Mouse (Mus musculus) heart, embryonic 15.5 days (tissue): ENCODE measurements around the gene Gm11444. TPM values are rescaled to one million over a fixed set of nuclear protein-coding genes. Genes with fewer than 3 reads are reported as not detected.
A peak's percentile ranks its signal among the peaks of the same experiment; 100 is the strongest.

Experiments used
- ATAC-seq: fragments of 200-750 bp; cut with Nextera tagmentation; replicated peaks from 2 replicates; pipeline ENCODE4 v1.8.0; 2017; ENCODE audit warnings: low read depth, moderate TSS enrichment; ENCODE audit not compliant: insufficient number of reproducible peaks, insufficient read depth, low FRiP score
- H3K27ac ChIP-seq: fragments of 300-500 bp; sonication (generic); 2 replicates; pipeline ENCODE4 v1.5.1; 2015; ENCODE audit warnings: mild to moderate bottlenecking, inconsistent platforms
- H3K27me3 ChIP-seq: fragments of 300-500 bp; sonication (generic); 2 replicates; pipeline ENCODE4 v1.6.1; 2015; ENCODE audit warnings: inconsistent platforms
- H3K36me3 ChIP-seq: fragments of 300-500 bp; sonication (generic); 2 replicates; pipeline ENCODE4 v1.6.1; 2015; ENCODE audit warnings: mild to moderate bottlenecking, inconsistent platforms
- H3K4me1 ChIP-seq: fragments of 300-500 bp; sonication (generic); replicated peaks from 2 replicates; pipeline ENCODE4 v1.6.1; 2015; ENCODE audit warnings: inconsistent platforms
- H3K4me2 ChIP-seq: fragments of 300-500 bp; sonication (generic); 2 replicates; pipeline ENCODE4 v1.6.1; 2015; ENCODE audit warnings: inconsistent platforms, mild to moderate bottlenecking, moderate library complexity
- H3K4me3 ChIP-seq: fragments of 300-500 bp; sonication (generic); 2 replicates; pipeline ENCODE4 v1.5.1; 2015; ENCODE audit warnings: mild to moderate bottlenecking, inconsistent platforms
- H3K9ac ChIP-seq: fragments of 300-500 bp; sonication (generic); 2 replicates; pipeline ENCODE4 v1.6.1; 2015; ENCODE audit warnings: mild to moderate bottlenecking, inconsistent platforms
- H3K9me3 ChIP-seq: fragments of 300-500 bp; sonication (generic); replicated peaks from 2 replicates; pipeline ENCODE4 v1.6.1; 2016; ENCODE audit warnings: inconsistent platforms
- WGBS: fragments of 180-500 bp; shearing (Covaris S2); methylation state at CpG from one replicate; pipeline ENCODE4 v1.1.7; 2015; ENCODE audit warnings: mixed read lengths; 5-methylcytosine and 5-hydroxymethylcytosine counted together
- polyA plus RNA-seq: library from polyadenylated mRNA; unstranded; fragments of >200 nt; fragmentation: Nextera tagmentation; extraction: Ambion mirVana; gene quantifications from 2 replicates; pipeline ENCODE4 v1.2.1, GENCODE M21; 2015

The Gm11444 gene
- polyA plus RNA-seq, 1 experiment from 2014 or later, result not detected

GRCm38 (mm10) chr11:85840031-85840802, 9.9 kb downstream of the Gm11444 start:
- Histone ChIP-seq H3K4me1 (peaks cover 57% of the 10 kb centered on the region), H3K9me3 (no peaks in the 10 kb centered on the region), H3K27me3 (peaks cover 84% of the 10 kb centered on the region), H3K27ac (peak overlapping the region; percentile 0; the same call in 1 of the 2 replicates), H3K4me2 (peak overlapping the region; percentile 51), H3K36me3 (no peaks in the 10 kb centered on the region), H3K9ac (peak overlapping the region; percentile 39; the same call in 1 of the 2 replicates), H3K4me3 (peak overlapping the region; percentile 64)
- no peak for ATAC-seq
- 25% methylated on average over 27 of the region's 27 CpGs for WGBS

DNA sequence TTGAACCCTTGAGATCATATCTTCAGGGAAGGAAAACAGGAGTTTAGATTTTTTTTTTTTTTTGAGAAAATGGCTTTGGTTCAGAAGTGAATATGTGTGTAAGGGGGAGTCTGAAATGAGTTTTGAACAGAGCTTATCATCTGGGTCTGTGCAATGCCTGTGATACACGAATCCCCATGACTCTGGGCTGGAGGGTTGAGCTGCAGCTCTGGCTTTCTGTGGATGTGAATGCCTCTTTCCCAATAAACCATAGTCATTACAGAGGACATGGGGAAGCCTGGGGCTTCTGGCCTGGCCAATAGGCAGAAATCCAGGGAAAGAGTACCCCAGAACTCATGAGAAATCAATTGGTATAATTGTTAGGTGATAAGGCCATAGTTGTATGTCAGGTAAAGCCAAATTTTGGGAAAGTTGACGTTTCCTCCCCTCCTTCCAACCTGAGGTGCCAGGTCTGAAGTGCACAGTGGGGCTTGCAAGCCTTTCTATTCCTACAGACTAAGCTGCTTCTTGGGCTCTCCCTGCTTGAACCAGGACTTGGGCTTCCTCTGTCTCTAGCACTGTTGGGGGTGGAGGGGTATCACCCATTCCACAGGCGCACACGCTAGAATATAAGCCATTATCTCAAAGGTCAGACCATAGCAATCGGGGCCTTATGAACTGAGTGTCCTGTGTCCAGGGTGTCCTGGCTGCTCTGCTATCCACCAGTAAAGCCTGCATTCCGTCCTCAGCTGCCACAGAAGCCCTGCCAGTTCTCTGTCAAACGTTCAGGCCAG, 10.7 kb downstream of the Gm11444 start:
- Histone ChIP-seq H3K27me3 (peaks cover 86% of the 10 kb centered on the region), H3K4me1 (peaks cover 53% of the 10 kb centered on the region), H3K4me2 (peak overlapping the region; percentile 51; the same call in 1 of the 2 replicates), H3K4me3 (peak overlapping the region; percentile 64; the same call in 1 of the 2 replicates), H3K9me3 (no peaks in the 10 kb centered on the region), H3K9ac (no peak overlapping the region), H3K36me3 (no peaks in the 10 kb centered on the region), H3K27ac (peak overlapping the region; percentile 0; the same call in 1 of the 2 replicates)
- no peak for ATAC-seq
- 38% methylated on average over 7 of the region's 7 CpGs for WGBS

DNA sequence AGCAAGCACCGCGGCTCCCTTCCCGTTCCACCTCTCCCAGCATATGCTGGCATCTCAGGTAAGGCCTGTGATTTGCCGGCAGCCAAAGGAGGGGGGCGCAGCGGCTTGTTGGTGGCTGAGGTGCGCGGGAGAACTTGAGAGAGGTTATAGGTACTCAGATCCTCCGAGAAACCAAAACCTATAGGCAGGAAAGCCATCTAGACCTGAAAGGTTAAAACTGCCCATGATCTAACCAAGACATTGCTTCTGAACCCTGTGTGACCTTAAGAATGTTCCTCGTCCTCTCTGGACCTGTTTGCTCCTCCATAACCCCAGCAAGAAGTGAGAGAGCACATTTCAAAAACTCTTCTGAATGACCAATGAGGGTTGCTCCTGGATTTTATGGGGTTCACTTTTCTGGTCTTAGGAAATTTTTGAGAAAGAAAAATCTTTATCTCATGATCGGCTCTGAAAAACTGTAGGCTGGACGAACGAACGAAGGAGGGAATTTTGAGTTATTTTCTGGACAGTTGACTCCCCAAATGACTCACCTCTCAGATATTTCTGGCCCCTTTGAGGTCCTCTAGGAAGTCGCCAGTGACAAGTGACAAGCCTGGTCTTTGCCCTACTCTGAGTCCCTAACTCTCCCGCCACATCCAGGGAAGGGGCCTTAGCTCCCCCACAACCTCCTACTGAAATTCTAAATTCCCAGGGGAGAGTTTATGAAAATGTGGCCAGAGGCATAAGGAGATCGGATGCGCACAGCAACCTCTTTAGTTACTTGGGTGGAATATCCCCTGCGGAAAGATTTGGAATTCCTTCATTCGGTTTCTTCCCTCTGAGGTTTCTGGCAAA, 11.5 kb downstream of the Gm11444 start:
- H3K27ac ChIP-seq, result 0 out of 2 replicates have a peak overlapping the region, but pooled peaks have one; percentile 15
- H3K27me3 ChIP-seq, result peaks cover 94% of the 10 kb centered on the region
- WGBS, result 25% methylated on average over 20 of the region's 20 CpGs
- H3K4me1 ChIP-seq, result peaks cover 48% of the 10 kb centered on the region
- H3K4me2 ChIP-seq, result peak overlapping the region; percentile 59
- H3K9ac ChIP-seq, result peak overlapping the region; percentile 42
- H3K9me3 ChIP-seq, result no peaks in the 10 kb centered on the region
- no peaks in the 10 kb centered on the region for H3K36me3 ChIP-seq
- ATAC-seq, result no peak
- H3K4me3 ChIP-seq, result peak overlapping the region; percentile 63

DNA sequence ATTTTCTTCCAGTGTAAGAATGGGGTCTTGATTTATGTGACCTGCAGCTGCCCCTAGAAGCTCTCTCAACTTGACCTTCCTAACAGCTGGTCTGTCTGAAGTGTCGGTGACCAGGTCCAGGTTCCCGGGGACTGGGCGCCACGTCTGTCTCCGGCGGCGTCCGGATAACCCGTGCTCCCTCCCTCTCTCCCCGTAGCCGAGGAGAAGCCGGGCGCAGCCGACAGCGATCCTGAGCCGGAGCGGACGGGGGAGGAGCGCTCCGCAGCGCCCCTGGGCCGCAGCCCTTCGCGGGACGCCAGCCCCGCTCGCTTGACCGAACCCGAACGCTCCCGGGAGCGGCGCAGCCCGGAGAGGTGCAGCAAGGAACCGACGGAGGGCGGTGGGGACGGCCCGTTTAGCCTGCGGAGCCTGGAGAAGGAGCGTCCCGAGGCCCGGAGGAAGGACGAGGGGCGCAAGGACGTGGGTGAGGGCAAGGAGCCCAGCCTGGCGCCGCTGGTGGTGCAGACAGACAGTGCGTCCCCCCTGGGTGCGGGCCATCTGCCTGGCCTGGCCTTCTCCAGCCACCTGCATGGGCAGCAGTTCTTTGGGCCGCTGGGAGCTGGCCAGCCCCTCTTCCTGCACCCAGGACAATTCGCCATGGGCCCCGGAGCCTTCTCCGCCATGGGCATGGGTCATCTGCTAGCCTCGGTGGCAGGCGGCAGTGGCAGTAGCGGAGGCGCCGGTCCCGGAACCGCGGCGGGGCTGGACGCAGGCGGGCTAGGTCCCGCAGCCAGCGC, 12.3 kb downstream of the Gm11444 start:
- peaks cover 46% of the 10 kb centered on the region for H3K4me1 ChIP-seq
- H3K4me2 ChIP-seq, result peak overlapping the region; percentile 59
- H3K9me3 ChIP-seq, result no peaks in the 10 kb centered on the region
- peak overlapping the region; percentile 15; the same call in 1 of the 2 replicates for H3K27ac ChIP-seq
- H3K36me3 ChIP-seq, result no peaks in the 10 kb centered on the region
- peak overlapping the region; percentile 42 for H3K9ac ChIP-seq
- 5% methylated on average over 67 of the region's 67 CpGs for WGBS
- peaks cover 93% of the 10 kb centered on the region for H3K27me3 ChIP-seq
- ATAC-seq, result no peak
- H3K4me3 ChIP-seq, result peak overlapping the region; percentile 63

DNA sequence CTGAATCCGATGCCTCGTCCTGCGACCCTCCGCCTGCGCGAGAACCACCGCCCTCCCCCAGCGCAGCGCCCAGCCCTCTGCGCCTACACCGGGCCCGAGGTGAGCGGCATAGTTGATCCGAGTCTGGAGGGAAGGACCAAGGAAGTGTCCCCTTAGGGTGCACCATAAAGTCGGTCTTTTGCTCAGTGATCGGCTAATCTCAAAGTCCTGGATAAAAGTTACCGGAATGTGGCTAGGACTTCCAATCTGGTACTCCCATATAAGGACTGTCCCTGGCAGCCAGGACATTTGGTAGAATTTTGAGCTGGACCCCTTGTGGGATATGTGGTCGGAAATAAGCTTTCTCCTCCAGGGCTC, 12.9 kb downstream of the Gm11444 start:
- ATAC-seq, result no peak
- no peaks in the 10 kb centered on the region for H3K9me3 ChIP-seq
- peaks cover 93% of the 10 kb centered on the region for H3K27me3 ChIP-seq
- no peak overlapping the region; the same call in 1 of the 2 replicates for H3K27ac ChIP-seq
- H3K4me3 ChIP-seq, result peak overlapping the region; percentile 63
- H3K4me1 ChIP-seq, result peaks cover 46% of the 10 kb centered on the region
- H3K36me3 ChIP-seq, result no peaks in the 10 kb centered on the region
- H3K9ac ChIP-seq, result peak overlapping the region; percentile 42; the same call in 1 of the 2 replicates
- 8% methylated on average over 18 of the region's 18 CpGs for WGBS
- H3K4me2 ChIP-seq, result peak overlapping the region; percentile 59

GRCm38 (mm10) chr11:85836523-85837290, 13.4 kb downstream of the Gm11444 start:
- H3K4me2 ChIP-seq, result peak overlapping the region; percentile 96
- no peaks in the 10 kb centered on the region for H3K36me3 ChIP-seq
- peak overlapping the region; percentile 42 for H3K9ac ChIP-seq
- peak overlapping the region; percentile 63 for H3K4me3 ChIP-seq
- no peak for ATAC-seq
- H3K27me3 ChIP-seq, result peaks cover 97% of the 10 kb centered on the region
- H3K9me3 ChIP-seq, result no peaks in the 10 kb centered on the region
- peaks cover 50% of the 10 kb centered on the region for H3K4me1 ChIP-seq
- no peak overlapping the region for H3K27ac ChIP-seq
- WGBS, result 17% methylated on average over 32 of the region's 32 CpGs

GRCm38 (mm10) chr11:85835753-85836522, 14.2 kb downstream of the Gm11444 start:
- ATAC-seq, result no peak
- H3K4me2 ChIP-seq, result peak overlapping the region; percentile 96; the same call in 1 of the 2 replicates
- H3K9me3 ChIP-seq, result no peaks in the 10 kb centered on the region
- WGBS, result 34% methylated on average over 16 of the region's 16 CpGs
- H3K9ac ChIP-seq, result peak overlapping the region; percentile 14; the same call in 1 of the 2 replicates
- H3K27me3 ChIP-seq, result peaks cover 95% of the 10 kb centered on the region
- peaks cover 49% of the 10 kb centered on the region for H3K4me1 ChIP-seq
- peak overlapping the region; percentile 63 for H3K4me3 ChIP-seq
- H3K36me3 ChIP-seq, result no peaks in the 10 kb centered on the region
- no peak overlapping the region for H3K27ac ChIP-seq

DNA sequence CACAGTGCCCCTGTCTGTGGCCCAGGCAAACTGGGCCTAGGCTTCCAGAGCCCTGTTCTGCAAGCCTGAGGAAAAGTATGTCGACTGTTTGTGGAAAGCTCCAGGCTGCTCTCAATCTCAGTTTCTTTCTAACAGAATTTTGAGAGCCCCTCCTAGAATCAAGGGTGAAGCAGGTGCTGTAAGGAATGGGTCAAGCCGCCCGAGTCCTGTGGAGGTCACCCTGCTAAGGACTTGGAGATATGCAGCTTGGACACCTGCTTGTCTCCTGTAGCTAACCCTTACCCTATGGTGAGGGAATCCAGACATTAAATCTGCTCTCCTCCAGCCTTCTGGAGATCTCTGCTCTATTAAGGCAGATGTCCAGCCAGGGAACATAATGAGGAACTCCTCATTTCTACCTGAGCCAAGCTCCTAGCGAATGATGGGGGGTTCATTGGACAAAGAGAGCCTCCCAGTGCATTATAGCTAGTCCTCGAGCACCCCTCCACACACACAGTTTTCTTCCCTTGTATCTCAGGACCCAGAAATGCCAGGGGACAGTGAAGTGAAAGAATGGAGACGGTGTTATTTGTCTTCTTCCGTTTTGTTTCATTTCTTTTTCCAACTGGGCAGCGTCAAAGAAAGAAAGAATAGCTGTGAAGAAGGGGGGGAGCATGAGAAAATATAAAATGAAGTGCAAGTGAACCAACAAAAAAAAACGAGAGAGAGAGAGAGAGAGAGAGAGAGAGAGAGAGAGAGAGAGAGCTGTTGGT, 15.0 kb downstream of the Gm11444 start:
- no peak for ATAC-seq
- WGBS, result 33% methylated on average over 9 of the region's 9 CpGs
- no peaks in the 10 kb centered on the region for H3K36me3 ChIP-seq
- H3K4me2 ChIP-seq, result peak overlapping the region; percentile 96
- peak overlapping the region; percentile 11; the same call in 1 of the 2 replicates for H3K9ac ChIP-seq
- no peak overlapping the region for H3K27ac ChIP-seq
- no peaks in the 10 kb centered on the region for H3K9me3 ChIP-seq
- peaks cover 95% of the 10 kb centered on the region for H3K27me3 ChIP-seq
- peaks cover 50% of the 10 kb centered on the region for H3K4me1 ChIP-seq
- peak overlapping the region; percentile 63 for H3K4me3 ChIP-seq
